Mouse (Mus musculus): ENCODE results near the gene Dcakd.

DNA sequence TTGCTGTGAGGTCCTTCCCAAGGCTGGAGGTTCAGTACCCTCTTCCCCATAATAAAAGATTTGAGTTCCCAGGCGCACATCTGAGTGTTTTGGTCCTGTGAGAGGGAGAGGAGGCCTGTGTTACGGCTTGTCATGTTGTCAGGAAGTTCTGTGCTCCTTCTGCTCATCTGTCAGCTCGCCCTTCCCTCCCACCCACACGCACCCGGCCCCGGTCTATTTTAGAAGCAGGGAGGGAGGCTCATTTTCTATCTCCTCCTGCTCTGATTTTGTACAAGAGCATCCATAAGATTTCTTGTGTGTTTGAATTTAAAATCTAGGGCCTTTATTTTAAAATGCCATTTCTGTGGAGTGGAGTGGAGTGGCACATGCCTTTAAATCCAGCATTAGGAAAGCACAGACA lies 9.9 kb upstream of the Dcakd start:
- no peak for TF ChIP-seq CTCF (IDR thresholded peaks at IDR 0.05; ENCODE audit: extremely low read depth, insufficient read depth, low read length)
- no peak for TF ChIP-seq POLR2A (IDR thresholded peaks at IDR 0.05; ENCODE audit: extremely low read depth, insufficient read depth, low read length)

Data from cortical plate, adult 2 months (tissue).